Mouse (Mus musculus) midbrain, embryonic 10.5 days (tissue): ENCODE measurements around the gene Avp. TPM values are rescaled to one million over a fixed set of nuclear protein-coding genes. Genes with fewer than 3 reads are reported as not detected.
"Not testable (repeated sequence)": the region's sequence is repeated elsewhere in the genome, so short reads cannot be mapped to it uniquely, and the experiment has no call there.

Experiments
- DNase-seq: peaks from one replicate; pipeline ENCODE4 v3.0.0-alpha.2; 2017; ENCODE audit warnings: low spot score
- H3K27ac ChIP-seq: fragments of 300-500 bp; sonication (generic); replicated peaks from 2 replicates; pipeline ENCODE4 v1.5.1; 2016; ENCODE audit warnings: mild to moderate bottlenecking
- H3K27me3 ChIP-seq: fragments of 300-500 bp; sonication (generic); 2 replicates; pipeline ENCODE4 v1.6.1; 2016; ENCODE audit warnings: low read depth, mild to moderate bottlenecking; ENCODE audit not compliant: poor library complexity, severe bottlenecking
- H3K36me3 ChIP-seq: fragments of 300-500 bp; sonication (generic); 2 replicates; pipeline ENCODE4 v1.6.1; 2016; ENCODE audit warnings: mild to moderate bottlenecking, moderate library complexity
- H3K4me1 ChIP-seq: fragments of 300-500 bp; sonication (generic); 2 replicates; pipeline ENCODE4 v1.6.1; 2016
- H3K4me3 ChIP-seq: fragments of 300-500 bp; sonication (generic); 2 replicates; pipeline ENCODE4 v1.5.1; 2016; ENCODE audit warnings: mild to moderate bottlenecking, moderate library complexity
- H3K9me3 ChIP-seq: fragments of 300-500 bp; sonication (generic); replicated peaks from 2 replicates; pipeline ENCODE4 v1.6.1; 2016; ENCODE audit warnings: mild to moderate bottlenecking
- WGBS: fragments of 180-500 bp; shearing (Covaris S2); methylation state at CpG from one replicate; pipeline ENCODE4 v1.1.7; 2016; 5-methylcytosine and 5-hydroxymethylcytosine counted together
- polyA plus RNA-seq: library from polyadenylated mRNA; unstranded; fragments of >200 nt; fragmentation: Nextera tagmentation; extraction: Ambion mirVana; gene quantifications from 2 replicates; pipeline ENCODE4 v1.2.1, GENCODE M21; 2016

Avp gene
- polyA plus RNA-seq, 1 experiment from 2014 or later: not detected

DNA sequence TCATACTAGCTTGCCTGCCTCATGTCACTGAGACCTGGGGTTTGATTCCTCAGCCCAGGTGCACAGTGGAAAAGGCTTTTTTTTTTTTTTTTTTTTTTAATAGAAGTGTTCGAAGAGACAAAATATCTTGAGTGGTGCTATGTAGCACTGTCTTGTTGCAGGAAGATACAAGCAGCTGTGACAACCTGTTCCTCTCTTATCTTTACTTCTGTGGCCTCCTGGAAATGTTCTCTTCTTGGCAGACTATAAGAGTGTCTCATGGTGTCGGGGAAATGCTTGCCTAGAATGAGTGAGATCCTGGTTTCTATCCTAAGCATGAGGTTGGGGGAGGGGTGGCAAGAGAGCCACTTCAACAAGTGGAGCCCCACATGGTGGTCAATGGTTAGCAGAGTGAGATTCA lies 6.0 kb upstream of the Avp start:
- no peak for DNase-seq
- H3K9me3 ChIP-seq: no peaks in the 10 kb centered on the region
- H3K4me1 ChIP-seq: no peaks in the 10 kb centered on the region
- H3K27me3 ChIP-seq: peaks cover 12% of the 10 kb centered on the region
- no peak overlapping the region for H3K4me3 ChIP-seq
- no peak overlapping the region for H3K27ac ChIP-seq
- peaks cover 26% of the 10 kb centered on the region for H3K36me3 ChIP-seq
- WGBS: 86% methylated on average over 2 of the region's 2 CpGs

DNA sequence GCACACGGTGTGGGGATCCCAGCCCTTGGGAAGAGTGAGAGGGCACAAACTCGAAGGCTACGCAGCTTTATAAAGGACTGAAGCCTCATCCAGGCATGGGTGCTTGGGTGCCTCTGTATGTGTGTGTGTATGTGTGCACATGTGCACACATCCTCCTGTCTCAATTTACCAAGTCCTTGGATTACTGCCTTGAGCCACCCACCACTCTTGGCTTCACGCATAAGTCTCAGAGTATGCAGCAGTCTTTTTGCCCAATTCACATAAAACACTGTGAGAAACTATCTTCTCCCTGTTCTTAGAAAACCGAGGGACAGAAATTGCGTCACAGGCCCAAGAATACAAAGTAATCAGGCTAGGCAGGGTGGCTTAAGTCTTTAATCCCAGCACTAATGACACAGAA lies 3.7 kb upstream of the Avp start:
- Histone ChIP-seq H3K27ac (no peak overlapping the region), H3K9me3 (no peaks in the 10 kb centered on the region), H3K4me3 (no peak overlapping the region), H3K27me3 (peaks cover 35% of the 10 kb centered on the region), H3K4me1 (peaks cover 2% of the 10 kb centered on the region), H3K36me3 (peaks cover 10% of the 10 kb centered on the region)
- WGBS: 87% methylated on average over 6 of the region's 6 CpGs
- no peak for DNase-seq

DNA sequence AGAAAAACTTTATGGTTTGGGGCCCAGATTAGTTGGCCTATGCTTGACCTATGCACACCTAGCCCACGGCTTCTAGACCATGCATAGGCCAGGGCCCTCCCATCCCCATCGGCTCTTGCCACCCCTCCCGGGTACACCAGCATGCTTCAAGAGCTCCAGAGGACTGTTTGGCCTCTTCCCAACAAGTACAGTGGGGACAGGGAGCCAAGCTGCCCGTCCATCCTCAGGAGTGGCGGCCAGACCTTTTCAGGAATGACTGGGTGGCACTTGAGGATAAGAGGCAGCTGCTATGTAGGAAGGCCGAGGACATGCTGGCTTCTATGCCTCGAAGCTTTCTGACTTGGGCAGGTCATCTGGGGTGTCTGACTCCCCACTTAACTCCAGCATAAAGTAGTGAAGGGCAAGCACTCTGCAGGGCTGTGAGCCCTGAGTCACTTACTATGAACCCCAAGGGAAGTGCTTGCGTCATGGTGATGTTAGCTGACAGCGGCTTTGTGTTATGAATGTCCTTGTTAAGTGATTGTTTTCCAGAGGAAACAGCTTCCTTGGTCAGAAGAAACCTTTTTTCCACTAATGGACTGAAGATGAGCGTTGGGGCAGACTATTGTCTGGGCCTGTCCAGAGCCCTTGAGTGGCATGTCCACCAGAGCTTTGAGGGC lies 1.7 kb upstream of the Avp start:
- WGBS: 83% methylated on average over 10 of the region's 10 CpGs
- DNase-seq: no peak
- Histone ChIP-seq H3K4me1 (peaks cover 17% of the 10 kb centered on the region), H3K27me3 (peaks cover 55% of the 10 kb centered on the region), H3K36me3 (no peaks in the 10 kb centered on the region), H3K27ac (no peak overlapping the region), H3K4me3 (no peak overlapping the region), H3K9me3 (no peaks in the 10 kb centered on the region)

DNA sequence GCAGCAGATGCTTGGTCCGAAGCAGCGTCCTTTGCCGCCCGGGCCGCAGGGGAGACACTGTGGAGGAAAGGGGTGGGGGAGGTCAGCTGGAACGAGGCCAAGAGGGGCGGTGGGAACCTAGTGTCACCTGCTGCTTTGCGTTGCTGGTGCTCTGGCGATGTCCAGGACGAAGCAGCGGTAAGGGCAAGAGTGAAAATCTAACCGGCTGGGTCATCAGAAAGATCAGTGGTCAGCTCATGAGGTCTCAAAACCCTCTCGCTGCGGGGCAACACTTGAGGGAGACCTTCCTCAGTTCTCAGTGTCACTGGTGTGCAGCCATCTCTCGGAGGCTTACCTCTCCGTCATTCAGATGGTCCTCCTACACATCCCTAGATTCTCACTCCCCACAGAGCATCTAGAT lies 1.2 kb downstream of the Avp start:
- Histone ChIP-seq H3K4me3 (peak overlapping the region; percentile 45), H3K9me3 (no peaks in the 10 kb centered on the region), H3K36me3 (no peaks in the 10 kb centered on the region), H3K4me1 (peaks cover 32% of the 10 kb centered on the region), H3K27me3 (peaks cover 83% of the 10 kb centered on the region), H3K27ac (no peak overlapping the region)
- DNase-seq: peak; percentile 20
- WGBS: 4% methylated on average over 16 of the region's 16 CpGs

DNA sequence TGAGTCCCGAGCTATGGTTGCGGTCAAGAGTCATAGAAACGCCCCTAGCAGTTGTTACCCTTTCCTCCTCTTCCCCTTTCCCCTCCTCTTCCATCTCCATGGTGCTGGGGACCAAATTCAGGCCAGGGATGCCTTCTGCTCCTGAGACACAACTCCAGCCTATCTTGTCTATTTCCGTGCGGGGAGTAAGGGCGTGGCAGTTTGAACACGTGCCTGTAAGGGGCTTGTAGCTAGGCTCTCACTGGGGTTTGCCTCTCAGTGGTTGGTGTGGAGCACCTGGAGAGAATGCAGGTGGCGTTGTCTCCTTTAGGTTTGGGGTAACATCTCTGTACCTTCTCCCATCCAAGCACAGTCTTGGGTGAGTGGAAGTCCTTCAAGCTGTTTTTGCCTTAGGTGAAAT lies 2.6 kb downstream of the Avp start:
- no peak for DNase-seq
- H3K9me3 ChIP-seq: no peaks in the 10 kb centered on the region
- 7% methylated on average over 8 of the region's 8 CpGs for WGBS

DNA sequence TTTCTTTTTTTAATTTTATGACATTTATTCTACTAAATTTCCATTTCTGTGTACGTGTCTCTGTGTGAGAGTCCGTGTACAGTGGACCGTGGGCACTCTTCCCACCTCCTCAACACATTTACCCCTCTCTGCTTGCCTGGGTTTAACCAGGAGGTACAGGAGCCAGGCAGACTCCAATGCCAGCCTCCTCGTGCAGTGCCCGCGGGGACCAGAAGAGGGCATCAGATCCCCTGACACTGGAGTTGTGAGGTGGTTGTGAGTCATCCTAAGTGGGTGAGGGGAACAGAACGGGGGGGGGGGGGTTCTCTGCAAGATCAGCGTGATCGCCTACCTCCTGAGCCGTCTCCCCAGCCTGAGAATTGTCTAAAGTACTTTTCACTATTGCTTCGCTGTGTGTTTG lies 4.2 kb downstream of the Avp start:
- peak; percentile 71 for DNase-seq
- H3K27ac ChIP-seq: no peak overlapping the region
- no peaks in the 10 kb centered on the region for H3K9me3 ChIP-seq
- H3K4me3 ChIP-seq: no peak overlapping the region
- 10% methylated on average over 11 of the region's 11 CpGs for WGBS
- H3K27me3 ChIP-seq: peaks cover 99% of the 10 kb centered on the region
- peaks cover 34% of the 10 kb centered on the region for H3K4me1 ChIP-seq
- H3K36me3 ChIP-seq: no peaks in the 10 kb centered on the region

More for the DNA sequence above, 2.6 kb downstream of the Avp start:
- peaks cover 97% of the 10 kb centered on the region for H3K27me3 ChIP-seq
- H3K4me1 ChIP-seq: peaks cover 34% of the 10 kb centered on the region
- H3K36me3 ChIP-seq: no peaks in the 10 kb centered on the region
- H3K4me3 ChIP-seq: peak overlapping the region; percentile 45
- no peak overlapping the region for H3K27ac ChIP-seq

DNA sequence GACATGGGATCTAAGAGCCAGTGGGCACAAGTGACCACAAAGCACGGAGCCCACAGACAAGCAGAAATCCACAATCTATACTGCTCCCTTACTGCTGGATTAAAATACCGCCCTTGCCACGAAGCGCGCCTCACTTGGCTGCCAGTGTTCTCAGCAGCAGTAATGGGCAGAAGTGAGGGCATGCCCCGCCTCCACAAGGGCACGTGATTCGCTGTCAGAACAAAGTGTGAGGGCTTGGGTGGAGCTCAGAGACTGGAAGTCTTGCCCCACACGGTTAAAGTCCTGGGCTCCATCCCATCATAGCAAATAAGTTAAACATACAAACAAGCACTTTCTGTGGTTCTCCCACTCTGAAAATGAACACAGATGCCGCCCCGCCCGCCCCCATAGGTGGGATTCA lies 4.7 kb downstream of the Avp start:
- Histone ChIP-seq H3K36me3 (no peaks in the 10 kb centered on the region), H3K4me1 (peaks cover 34% of the 10 kb centered on the region), H3K4me3 (peak overlapping the region; percentile 44; the same call in 1 of the 2 replicates), H3K9me3 (no peaks in the 10 kb centered on the region), H3K27me3 (peaks cover 95% of the 10 kb centered on the region), H3K27ac (no peak overlapping the region)
- peak; percentile 42 for DNase-seq
- WGBS: 4% methylated on average over 12 of the region's 12 CpGs

DNA sequence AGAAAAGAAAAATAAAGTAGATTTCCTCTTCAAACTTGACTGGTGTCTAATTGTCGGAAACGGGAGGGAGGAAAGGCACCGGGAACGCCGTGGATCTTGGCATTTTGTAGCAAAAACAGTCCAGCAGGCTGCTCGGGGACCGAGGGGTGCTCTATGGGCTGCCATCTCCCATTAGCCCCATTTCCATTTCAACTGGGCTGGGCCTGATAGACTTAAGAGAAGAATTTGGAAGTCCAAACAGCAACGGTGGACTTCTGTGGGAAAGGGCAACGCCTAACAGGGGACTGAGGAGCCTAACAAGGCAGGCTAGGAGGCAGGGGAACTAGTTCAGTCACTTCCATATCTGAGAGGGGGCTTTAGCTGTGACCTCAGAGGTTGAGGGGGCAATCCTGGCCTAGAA lies 5.3 kb downstream of the Avp start:
- no peak overlapping the region for H3K27ac ChIP-seq
- 4% methylated on average over 9 of the region's 9 CpGs for WGBS
- H3K4me1 ChIP-seq: peaks cover 34% of the 10 kb centered on the region
- peak; percentile 35 for DNase-seq
- H3K27me3 ChIP-seq: peaks cover 89% of the 10 kb centered on the region
- H3K4me3 ChIP-seq: peak overlapping the region; percentile 44
- no peaks in the 10 kb centered on the region for H3K36me3 ChIP-seq
- no peaks in the 10 kb centered on the region for H3K9me3 ChIP-seq

DNA sequence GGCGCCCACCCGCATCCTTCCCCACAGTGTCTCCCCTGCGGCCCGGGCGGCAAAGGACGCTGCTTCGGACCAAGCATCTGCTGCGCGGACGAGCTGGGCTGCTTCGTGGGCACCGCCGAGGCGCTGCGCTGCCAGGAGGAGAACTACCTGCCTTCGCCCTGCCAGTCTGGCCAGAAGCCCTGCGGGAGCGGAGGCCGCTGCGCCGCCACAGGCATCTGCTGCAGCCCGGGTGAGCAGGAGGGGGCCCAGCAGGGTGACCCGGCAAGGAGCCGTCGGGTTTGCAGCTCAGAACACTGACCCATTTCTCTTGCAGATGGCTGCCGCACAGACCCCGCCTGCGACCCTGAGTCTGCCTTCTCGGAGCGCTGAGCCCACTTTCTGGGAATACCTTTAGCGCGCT lies 5.8 kb downstream of the Avp start:
- not testable (repeated sequence) for H3K9me3 ChIP-seq, H3K36me3 ChIP-seq
- Histone ChIP-seq H3K27me3 (peaks cover 85% of the 10 kb centered on the region), H3K27ac (0 out of 2 replicates have a peak overlapping the region, but pooled peaks have one; percentile 9), H3K4me3 (peak overlapping the region; percentile 44), H3K4me1 (peaks cover 34% of the 10 kb centered on the region)
- WGBS: under 1% methylated on average over 32 of the region's 32 CpGs
- DNase-seq: peak; percentile 34

DNA sequence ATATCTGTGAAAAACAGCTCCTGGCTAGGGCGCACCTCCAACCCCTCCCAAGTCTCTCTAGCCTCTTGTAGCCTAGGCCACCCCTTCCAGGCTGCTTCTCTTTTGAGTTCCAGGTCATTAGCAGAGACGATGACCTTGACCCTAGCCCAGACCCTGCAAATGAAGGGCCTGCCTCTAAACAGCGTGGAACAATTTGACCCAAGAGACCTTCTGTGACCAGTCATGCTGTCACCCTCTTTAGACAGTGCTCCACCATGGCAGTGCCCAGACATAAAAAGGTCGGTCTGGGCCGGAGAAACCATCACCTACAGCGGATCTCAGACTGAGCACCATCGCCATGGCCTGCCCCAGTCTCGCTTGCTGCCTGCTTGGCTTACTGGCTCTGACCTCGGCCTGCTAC lies 6.5 kb downstream of the Avp start, which contains the start of gene Oxt:
Gene Oxt (plus strand): TSS at position 301 of the 400 bp plus-strand sequence.
- Histone ChIP-seq H3K27ac (0 out of 2 replicates have a peak within 1 kb of the TSS, but pooled peaks have one; percentile 9), H3K27me3 (peaks cover 78% of the 10 kb centered on the region), H3K36me3 (no peaks in the 10 kb centered on the region), H3K4me3 (peak within 1 kb of the TSS; percentile 44), H3K9me3 (no peaks in the 10 kb centered on the region), H3K4me1 (peaks cover 31% of the 10 kb centered on the region)
- 42% methylated on average over 9 of the region's 9 CpGs for WGBS
- no peak for DNase-seq

DNA sequence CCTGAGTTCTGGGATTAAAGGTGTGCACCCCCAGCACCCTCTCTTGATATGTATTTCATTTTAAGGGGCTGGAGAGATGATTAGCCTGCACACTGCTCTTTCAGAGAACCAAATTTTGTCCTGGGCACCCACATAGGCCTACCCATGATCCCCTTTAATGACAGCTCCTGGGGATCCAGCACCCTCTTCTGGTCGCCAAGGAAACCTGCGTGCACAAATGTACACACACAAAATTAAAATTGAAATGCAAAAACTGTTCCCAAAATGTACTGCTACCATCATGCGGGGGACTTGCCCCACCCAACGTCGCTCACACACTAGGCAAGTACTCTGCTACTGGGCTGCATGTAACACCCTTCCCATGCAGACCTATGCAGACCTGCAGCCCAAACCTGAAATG lies 7.4 kb downstream of the Avp start:
- peaks cover 69% of the 10 kb centered on the region for H3K27me3 ChIP-seq
- H3K4me1 ChIP-seq: peaks cover 22% of the 10 kb centered on the region
- no peak overlapping the region for H3K4me3 ChIP-seq
- H3K9me3 ChIP-seq: no peaks in the 10 kb centered on the region
- H3K27ac ChIP-seq: no peak overlapping the region
- H3K36me3 ChIP-seq: no peaks in the 10 kb centered on the region
- DNase-seq: no peak
- WGBS: 86% methylated on average over 5 of the region's 5 CpGs

DNA sequence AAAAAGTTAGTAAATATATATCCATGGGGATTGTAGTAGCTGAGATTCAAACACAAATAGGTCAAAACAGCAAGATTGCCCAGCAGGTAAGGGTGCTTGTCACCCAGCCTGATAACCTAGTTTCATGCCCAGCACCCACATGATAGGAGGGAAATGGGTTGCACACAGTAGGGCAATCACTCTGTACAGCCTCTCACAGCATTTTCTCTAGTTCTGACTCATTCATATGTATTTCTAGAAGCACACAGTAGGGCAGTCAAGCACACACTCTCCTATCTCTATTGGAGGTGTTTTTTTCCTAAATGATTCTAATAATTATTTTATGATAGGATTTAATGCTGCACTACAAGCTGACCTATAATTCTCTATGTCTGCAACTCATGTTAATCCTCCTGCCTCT lies 12.4 kb downstream of the Avp start:
- Histone ChIP-seq H3K27ac (no peak overlapping the region), H3K4me1 (peaks cover 2% of the 10 kb centered on the region), H3K9me3 (no peaks in the 10 kb centered on the region), H3K4me3 (no peak overlapping the region), H3K27me3 (peaks cover 18% of the 10 kb centered on the region), H3K36me3 (peaks cover 22% of the 10 kb centered on the region)
- DNase-seq: no peak

DNA sequence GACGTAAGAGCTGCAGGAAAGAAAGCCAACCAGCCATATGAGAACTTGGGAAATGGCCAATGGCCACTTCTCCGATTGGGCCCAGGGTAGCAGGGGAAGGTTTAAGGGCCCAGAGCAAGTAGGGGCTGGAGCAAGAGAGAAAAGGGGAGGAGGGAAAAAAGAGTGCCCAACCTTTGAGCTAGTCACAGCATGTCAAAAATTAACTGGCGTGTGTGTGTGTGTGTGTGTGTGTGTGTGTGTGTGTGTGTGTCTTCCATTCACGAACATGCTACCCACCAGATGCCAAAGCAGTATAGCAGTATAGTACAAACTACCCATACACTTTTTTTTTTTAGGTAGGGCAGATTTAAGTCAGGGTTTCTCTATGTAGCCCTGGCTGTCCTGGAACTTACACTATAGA lies 13.4 kb downstream of the Avp start:
- Histone ChIP-seq H3K27ac (no peak overlapping the region), H3K36me3 (peaks cover 24% of the 10 kb centered on the region), H3K27me3 (peaks cover 9% of the 10 kb centered on the region), H3K9me3 (no peaks in the 10 kb centered on the region), H3K4me3 (no peak overlapping the region), H3K4me1 (peaks cover 12% of the 10 kb centered on the region)
- 85% methylated on average over 4 of the region's 4 CpGs for WGBS
- DNase-seq: no peak
